Comparison of ENCODE assay signal across 29 mouse cellular contexts in genomic region chr16:14296544-14297124, GRCm38 (mm10). TPM values are rescaled to one million over a fixed set of nuclear protein-coding genes. Genes with fewer than 3 reads are reported as not detected.
DNase-seq lines count a peak whose midpoint lies in the region; ATAC-seq and TF ChIP-seq lines count a peak whose summit lies in the region.
"Had no signal": no experiment of that assay in that cellular context is flagged by ENCODE, and none has a peak within 500 bp of the region (broad histone marks: within the 10 kb centered on the region; RNA-seq: fewer than 3 reads in every experiment).

No protein-coding gene starts in this region.

- H3K4me2 ChIP-seq in heart, embryonic 11.5 days, result no peak overlapping the region
- no peak overlapping the region for H3K4me2 ChIP-seq in lung, postnatal 0 days (replicated peaks; ENCODE audit: low read depth, low read length)
- no peak overlapping the region for H3K4me2 ChIP-seq in intestine, embryonic 16.5 days (ENCODE audit: low read depth, low read length)
- no peak overlapping the region for H3K4me2 ChIP-seq in stomach, postnatal 0 days (replicated peaks; ENCODE audit: low read depth)
- H3K4me2 ChIP-seq: embryonic facial prominence, embryonic 13.5 days; forebrain, embryonic 12.5 days; heart, embryonic 15.5 days; kidney, embryonic 15.5 days; limb, embryonic 15.5 days; liver, embryonic 13.5 days; midbrain, embryonic 12.5 days; neural tube, embryonic 13.5 days had no signal

- WGBS in heart, embryonic 11.5 days (ENCODE audit: insufficient replicate concordance), result 73% methylated on average over 2 of the region's 2 CpGs
- 51% methylated on average over 2 of the region's 2 CpGs for WGBS in lung, postnatal 0 days
- WGBS in intestine, embryonic 16.5 days, result 45% methylated on average over 2 of the region's 2 CpGs
- 39% methylated on average over 2 of the region's 2 CpGs for WGBS in stomach, postnatal 0 days

- no peak for TF ChIP-seq CTCF in lung, postnatal 0 days (IDR thresholded peaks at IDR 0.05)
- no peak for TF ChIP-seq CTCF in stomach, postnatal 0 days (IDR thresholded peaks at IDR 0.05; ENCODE audit: low read depth)

- ATAC-seq in heart, embryonic 11.5 days (replicated peaks; ENCODE audit: insufficient number of reproducible peaks, low FRiP score, low TSS enrichment), result no peak
- ATAC-seq in lung, postnatal 0 days, result peak; percentile 73
- no peak; the same call in 1 of the 2 replicates for ATAC-seq in intestine, embryonic 16.5 days
- no peak; the same call in 1 of the 2 replicates for ATAC-seq in stomach, postnatal 0 days (ENCODE audit: low FRiP score, low TSS enrichment)
- ATAC-seq: hindbrain, embryonic 16.5 days had no signal

- H3K4me3 ChIP-seq in heart, embryonic 11.5 days (ENCODE audit: low read depth, low read length), result no peak overlapping the region
- H3K4me3 ChIP-seq in lung, postnatal 0 days (ENCODE audit: low read depth, low read length), result no peak overlapping the region
- H3K4me3 ChIP-seq in intestine, embryonic 16.5 days (ENCODE audit: low read length), result no peak overlapping the region
- no peak overlapping the region for H3K4me3 ChIP-seq in stomach, postnatal 0 days (ENCODE audit: low read depth, low read length)
- H3K4me3 ChIP-seq: embryonic facial prominence, embryonic 13.5 days; erythroblast, embryonic 14.5 days; forebrain, embryonic 12.5 days; heart, embryonic 15.5 days; kidney, embryonic 15.5 days; limb, embryonic 10.5 days; limb, embryonic 15.5 days; liver, embryonic 13.5 days; midbrain, embryonic 12.5 days; neural tube, embryonic 13.5 days had no signal

- peak; percentile 29; the same call in 1 of the 2 replicates for TF ChIP-seq EP300 in lung, postnatal 0 days (IDR thresholded peaks at IDR 0.05)
- peak; percentile 24 for TF ChIP-seq EP300 in stomach, postnatal 0 days (optimal IDR thresholded peaks at IDR 0.05)

- H3K27ac ChIP-seq in heart, embryonic 11.5 days (ENCODE audit: low read depth, low read length), result no peak overlapping the region
- peak overlapping the region; percentile 35 for H3K27ac ChIP-seq in lung, postnatal 0 days (ENCODE audit: low read length)
- peak overlapping the region; percentile 63 for H3K27ac ChIP-seq in intestine, embryonic 16.5 days (ENCODE audit: low read length)
- peak overlapping the region; percentile 84 for H3K27ac ChIP-seq in stomach, postnatal 0 days (replicated peaks)
- H3K27ac ChIP-seq: forebrain, embryonic 12.5 days; heart, embryonic 15.5 days; kidney, embryonic 15.5 days; limb, embryonic 10.5 days; limb, embryonic 15.5 days; liver, embryonic 13.5 days; midbrain, embryonic 12.5 days; neural tube, embryonic 13.5 days had no signal

- no peaks in the 10 kb centered on the region for H3K4me1 ChIP-seq in heart, embryonic 11.5 days (ENCODE audit: control insufficient read depth, insufficient read depth, low read length)
- H3K4me1 ChIP-seq in lung, postnatal 0 days (ENCODE audit: insufficient read depth, low read depth, low read length), result peaks cover 7% of the 10 kb centered on the region
- peaks cover 8% of the 10 kb centered on the region for H3K4me1 ChIP-seq in intestine, embryonic 16.5 days (ENCODE audit: control insufficient read depth, insufficient read depth, low read length)
- no peaks in the 10 kb centered on the region for H3K4me1 ChIP-seq in stomach, postnatal 0 days (replicated peaks; ENCODE audit: control insufficient read depth, insufficient read depth)

- DNase-seq in heart, adult 11 months, result peak; percentile 68
- peak; percentile 63 for DNase-seq in lung, postnatal 0 days (ENCODE audit: low spot score)
- no peak for DNase-seq in lung, postnatal 25 days (ENCODE audit: low spot score)
- no peak for DNase-seq in stomach, postnatal 0 days (ENCODE audit: low spot score)
- DNase-seq in urinary bladder, postnatal 25 days (ENCODE audit: low spot score), result no peak
- DNase-seq in adrenal gland, postnatal 10 days, result no peak
- DNase-seq: cerebellum, adult 9-10 months; cerebellum, postnatal 36 days; embryo, embryonic 11 days; gastrocnemius, postnatal 10 days; kidney, adult 11 months; kidney, postnatal 25 days; liver, embryonic 13.5 days; lung, postnatal 10 days; right cerebral cortex, postnatal 4 days; thymus, postnatal 14 days had no signal

- peaks cover 16% of the 10 kb centered on the region for H3K36me3 ChIP-seq in heart, embryonic 11.5 days (ENCODE audit: control insufficient read depth, insufficient read depth, low read length)
- H3K36me3 ChIP-seq in lung, postnatal 0 days (ENCODE audit: insufficient read depth, low read length), result 0 out of 2 replicates have a peak, but pooled peaks cover 3% of the 10 kb centered on the region
- peaks cover 12% of the 10 kb centered on the region; the same call in 1 of the 2 replicates for H3K36me3 ChIP-seq in intestine, embryonic 16.5 days (ENCODE audit: control insufficient read depth, insufficient read depth, low read length)
- H3K36me3 ChIP-seq in stomach, postnatal 0 days (ENCODE audit: control insufficient read depth, insufficient read depth, low read length), result peaks cover 11% of the 10 kb centered on the region

- H3K9ac ChIP-seq in heart, embryonic 11.5 days (ENCODE audit: low read depth, low read length), result no peak overlapping the region
- no peak overlapping the region for H3K9ac ChIP-seq in lung, postnatal 0 days (replicated peaks; ENCODE audit: low read depth)
- H3K9ac ChIP-seq in intestine, embryonic 16.5 days (ENCODE audit: low read depth, low read length), result no peak overlapping the region
- H3K9ac ChIP-seq in stomach, postnatal 0 days (ENCODE audit: low read length), result no peak overlapping the region
- H3K9ac ChIP-seq: embryonic facial prominence, embryonic 13.5 days; forebrain, embryonic 12.5 days; heart, embryonic 15.5 days; kidney, embryonic 15.5 days; limb, embryonic 15.5 days; liver, embryonic 13.5 days; midbrain, embryonic 12.5 days; neural tube, embryonic 13.5 days had no signal

- peaks cover 36% of the 10 kb centered on the region for H3K27me3 ChIP-seq in heart, embryonic 11.5 days (ENCODE audit: control insufficient read depth, insufficient read depth, low read length)
- no peaks in the 10 kb centered on the region for H3K27me3 ChIP-seq in lung, postnatal 0 days (replicated peaks; ENCODE audit: insufficient read depth, low read length)
- H3K27me3 ChIP-seq in intestine, embryonic 16.5 days (replicated peaks; ENCODE audit: control insufficient read depth, insufficient read depth, low read length), result no peaks in the 10 kb centered on the region
- no peaks in the 10 kb centered on the region for H3K27me3 ChIP-seq in stomach, postnatal 0 days (ENCODE audit: control insufficient read depth, insufficient read depth, low read length)
- H3K27me3 ChIP-seq: kidney, embryonic 15.5 days had no signal

- no peaks in the 10 kb centered on the region for H3K9me3 ChIP-seq in heart, embryonic 11.5 days (replicated peaks; ENCODE audit: control insufficient read depth, low read length)
- no peaks in the 10 kb centered on the region for H3K9me3 ChIP-seq in lung, postnatal 0 days (ENCODE audit: low read length)
- no peaks in the 10 kb centered on the region for H3K9me3 ChIP-seq in intestine, embryonic 16.5 days (ENCODE audit: control insufficient read depth, low read length)
- H3K9me3 ChIP-seq in stomach, postnatal 0 days (ENCODE audit: control insufficient read depth, low read length), result no peaks in the 10 kb centered on the region
- H3K9me3 ChIP-seq: embryonic facial prominence, embryonic 13.5 days; forebrain, embryonic 12.5 days; heart, embryonic 15.5 days; kidney, embryonic 15.5 days; limb, embryonic 10.5 days; limb, embryonic 15.5 days; liver, embryonic 13.5 days; midbrain, embryonic 12.5 days; neural tube, embryonic 13.5 days had no signal

RNA-seq across cellular contexts. Expression of gene Myh11, which starts 5.5 kb away (rescaled TPM):
- polyA plus RNA-seq in heart, embryonic 11.5 days (2014; fragmentation: Nextera tagmentation; extraction: Ambion mirVana), result 1.5 and 1.8 TPM in 2 replicates
- polyA plus RNA-seq in lung, postnatal 0 days (2015; fragmentation: Nextera tagmentation; extraction: Ambion mirVana), result 15.1 and 20.7 TPM in 2 replicates
- 140 and 148 TPM in 2 replicates for polyA plus RNA-seq in intestine, embryonic 16.5 days (2015; fragmentation: Nextera tagmentation; extraction: Ambion mirVana)
- 202 and 245 TPM in 2 replicates for polyA plus RNA-seq in stomach, postnatal 0 days (2015; fragmentation: Nextera tagmentation; extraction: Ambion mirVana)
- total RNA-seq in adrenal gland, postnatal 10 days (2021), result 10 to 100 TPM; 12.0 to 19.6 TPM
- total RNA-seq: megakaryocyte, adult 5-6 weeks had no signal

RNA-seq across cellular contexts. Expression of gene Fopnl, which starts 20.6 kb away (rescaled TPM):
- polyA plus RNA-seq in heart, embryonic 11.5 days (2014; fragmentation: Nextera tagmentation; extraction: Ambion mirVana), result 107 and 112 TPM in 2 replicates
- 89.2 and 91.4 TPM in 2 replicates for polyA plus RNA-seq in lung, postnatal 0 days (2015; fragmentation: Nextera tagmentation; extraction: Ambion mirVana)
- polyA plus RNA-seq in intestine, embryonic 16.5 days (2015; fragmentation: Nextera tagmentation; extraction: Ambion mirVana), result 106 and 115 TPM in 2 replicates
- 105 and 114 TPM in 2 replicates for polyA plus RNA-seq in stomach, postnatal 0 days (2015; fragmentation: Nextera tagmentation; extraction: Ambion mirVana)
- 10 to 100 TPM; 41.3 to 58.3 TPM for total RNA-seq in adrenal gland, postnatal 10 days (2021)

Comparison
In these comparisons a context has a peak if more than half of its experiments do, and no peak if none do; other contexts are left out.
1. DNase-seq: peak in heart, adult 11 months (single experiment) and lung, postnatal 0 days (single experiment); none in lung, postnatal 25 days (single experiment), stomach, postnatal 0 days (single experiment), urinary bladder, postnatal 25 days (single experiment) and adrenal gland, postnatal 10 days (single experiment).